Mouse (Mus musculus) lung, postnatal 0 days (tissue): ENCODE results near the gene Gm20890. TPM values are rescaled to one million over a fixed set of nuclear protein-coding genes. Genes with fewer than 3 reads are reported as not detected.
"Not testable (repeated sequence)": the region's sequence is repeated elsewhere in the genome, so short reads cannot be mapped to it uniquely, and the experiment has no call there.

Experiments used
- ATAC-seq: fragments of 200-750 bp; cut with Nextera tagmentation; 2 replicates; pipeline ENCODE4 v1.8.0; 2017; ENCODE audit warnings: moderate library complexity
- DNase-seq: peaks from one replicate; pipeline ENCODE4 v3.0.0-alpha.2; 2016; ENCODE audit warnings: low spot score
- H3K27ac ChIP-seq: fragments of 300-500 bp; sonication (generic); 2 replicates; pipeline ENCODE4 v1.5.1; 2014; ENCODE audit warnings: antibody characterized with exemption, mild to moderate bottlenecking, low read length, mixed read lengths
- H3K27me3 ChIP-seq: fragments of 300-500 bp; sonication (generic); replicated peaks from 2 replicates; pipeline ENCODE4 v1.6.1; 2014; ENCODE audit warnings: low read length, mixed read lengths; ENCODE audit not compliant: insufficient read depth
- H3K36me3 ChIP-seq: fragments of 300-500 bp; sonication (generic); 2 replicates; pipeline ENCODE4 v1.6.1; 2014; ENCODE audit warnings: low read length, mixed read lengths; ENCODE audit not compliant: insufficient read depth
- H3K4me1 ChIP-seq: fragments of 300-500 bp; sonication (generic); 2 replicates; pipeline ENCODE4 v1.6.1; 2014; ENCODE audit warnings: antibody characterized with exemption, low read depth, low read length, mixed read lengths; ENCODE audit not compliant: insufficient read depth
- H3K4me2 ChIP-seq: fragments of 300-500 bp; sonication (generic); replicated peaks from 2 replicates; pipeline ENCODE4 v1.6.1; 2014; ENCODE audit warnings: low read depth, mild to moderate bottlenecking, low read length, moderate library complexity, mixed read lengths
- H3K4me3 ChIP-seq: fragments of 300-500 bp; sonication (generic); 2 replicates; pipeline ENCODE4 v1.5.1; 2014; ENCODE audit warnings: low read depth, low read length
- H3K9ac ChIP-seq: fragments of 300-500 bp; sonication (generic); replicated peaks from 2 replicates; pipeline ENCODE4 v1.6.1; 2014; ENCODE audit warnings: low read depth, mild to moderate bottlenecking
- H3K9me3 ChIP-seq: fragments of 300-500 bp; sonication (generic); 2 replicates; pipeline ENCODE4 v1.6.1; 2016; ENCODE audit warnings: low read length, mixed read lengths
- WGBS: fragments of 180-500 bp; shearing (Covaris S2); extraction: QIAGEN DNeasy Blood & Tissue Kit; methylation state at CpG from one replicate; pipeline ENCODE4 v1.1.7; 2014; 5-methylcytosine and 5-hydroxymethylcytosine counted together
- polyA plus RNA-seq: library from polyadenylated mRNA; unstranded; fragments of >200 nt; fragmentation: Nextera tagmentation; extraction: Ambion mirVana; gene quantifications from 2 replicates; pipeline ENCODE4 v1.2.1, GENCODE M21; 2015

Gm20890 gene
- polyA plus RNA-seq, result not detected in 2 replicates

GRCm38 (mm10) chrY:26776699-26777098 lies at the start of gene Gm20890:
Gene Gm20890 (minus strand): TSS chrY:26776799.
- not testable (repeated sequence) for H3K27me3 ChIP-seq, H3K4me3 ChIP-seq, H3K4me2 ChIP-seq, H3K27ac ChIP-seq, ATAC-seq, H3K9ac ChIP-seq, H3K9me3 ChIP-seq, H3K4me1 ChIP-seq, H3K36me3 ChIP-seq, DNase-seq
- no CpG with 5 or more reads among the region's 5 CpGs for WGBS
